Mouse (Mus musculus) forebrain, embryonic 10.5 days (tissue): Measurements from ENCODE around the gene Cpsf3. TPM values are rescaled to one million over a fixed set of nuclear protein-coding genes. Genes with fewer than 3 reads are reported as not detected.

Source experiments
- DNase-seq: peaks from one replicate; pipeline ENCODE4 v3.0.0-alpha.2; 2017; ENCODE audit warnings: low spot score; ENCODE audit errors: extremely low spot score
- H3K27ac ChIP-seq: fragments of 300-500 bp; sonication (generic); 2 replicates; pipeline ENCODE4 v1.5.1; 2016; ENCODE audit warnings: mild to moderate bottlenecking
- H3K27me3 ChIP-seq: fragments of 300-500 bp; sonication (generic); 2 replicates; pipeline ENCODE4 v1.6.1; 2016; ENCODE audit warnings: mild to moderate bottlenecking; ENCODE audit not compliant: poor library complexity, severe bottlenecking
- H3K36me3 ChIP-seq: fragments of 300-500 bp; sonication (generic); replicated peaks from 2 replicates; pipeline ENCODE4 v1.6.1; 2016; ENCODE audit warnings: mild to moderate bottlenecking, moderate library complexity
- H3K4me1 ChIP-seq: fragments of 300-500 bp; sonication (generic); 2 replicates; pipeline ENCODE4 v1.6.1; 2016
- H3K4me3 ChIP-seq: fragments of 300-500 bp; sonication (generic); 2 replicates; pipeline ENCODE4 v1.5.1; 2016; ENCODE audit warnings: mild to moderate bottlenecking, moderate library complexity
- H3K9me3 ChIP-seq: fragments of 300-500 bp; sonication (generic); 2 replicates; pipeline ENCODE4 v1.6.1; 2016; ENCODE audit warnings: mild to moderate bottlenecking, moderate library complexity
- WGBS: fragments of 180-500 bp; shearing (Covaris S2); methylation state at CpG from one replicate; pipeline ENCODE4 v1.1.7; 2016; 5-methylcytosine and 5-hydroxymethylcytosine counted together
- polyA plus RNA-seq: library from polyadenylated mRNA; unstranded; fragments of >200 nt; fragmentation: Nextera tagmentation; extraction: Ambion mirVana; gene quantifications from 2 replicates; pipeline ENCODE4 v1.2.1, GENCODE M21; 2016

Cpsf3 gene
- polyA plus RNA-seq, 1 experiment from 2014 or later: 139 TPM

DNA sequence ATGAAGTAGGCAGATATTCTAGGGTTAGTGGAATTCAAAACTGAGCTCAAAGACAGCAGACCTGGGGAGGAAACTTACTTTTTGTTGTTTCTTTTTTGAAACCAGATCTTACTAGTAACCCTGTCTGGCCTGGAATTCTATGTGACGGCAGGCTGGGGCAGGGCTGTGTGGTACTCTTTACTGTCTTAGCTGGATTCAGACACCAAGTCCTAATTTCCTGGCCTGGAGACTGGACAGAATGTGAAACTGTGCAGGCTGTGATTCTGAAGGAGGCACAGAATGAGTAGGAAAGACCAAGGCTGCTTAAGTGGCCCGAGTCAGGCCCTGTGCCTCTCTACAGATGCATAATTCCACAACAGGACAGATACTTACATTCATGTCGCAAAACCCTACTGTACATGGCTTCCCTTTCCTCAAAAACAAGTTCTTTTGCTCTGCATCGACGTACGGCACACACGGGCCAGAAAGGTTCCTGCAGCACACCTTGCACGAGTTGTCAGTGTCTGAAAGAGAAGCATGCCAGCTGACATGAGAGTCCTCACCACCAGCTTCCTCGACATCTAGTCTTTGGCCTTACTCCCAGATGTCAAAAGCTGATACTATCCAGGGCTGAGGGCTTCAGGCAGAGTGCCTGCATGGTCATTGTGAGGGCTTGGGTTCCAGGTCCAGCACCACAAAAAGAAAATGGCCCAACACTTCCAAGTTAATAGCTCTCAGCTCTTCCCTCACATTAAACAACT is 44.6 kb downstream of the Cpsf3 start:
- Histone ChIP-seq H3K9me3 (no peaks in the 10 kb centered on the region), H3K27me3 (no peaks in the 10 kb centered on the region), H3K4me3 (no peak overlapping the region), H3K27ac (no peak overlapping the region), H3K4me1 (no peaks in the 10 kb centered on the region), H3K36me3 (peaks cover 97% of the 10 kb centered on the region)
- WGBS: 92% methylated on average over 9 of the region's 9 CpGs
- DNase-seq: no peak

- no peak overlapping the region for H3K27ac ChIP-seq
- 89% methylated on average over 10 of the region's 10 CpGs for WGBS
- H3K4me1 ChIP-seq: no peaks in the 10 kb centered on the region
- no peaks in the 10 kb centered on the region for H3K27me3 ChIP-seq
- DNase-seq: no peak
- H3K4me3 ChIP-seq: no peak overlapping the region
- H3K36me3 ChIP-seq: peaks cover 97% of the 10 kb centered on the region
- H3K9me3 ChIP-seq: no peaks in the 10 kb centered on the region
Measured at GRCm38 (mm10) chr12:21330961-21331576, 45.9 kb downstream of the Cpsf3 start.

GRCm38 (mm10) chr12:21331711-21332110 is 46.5 kb downstream of the Cpsf3 start:
- H3K27me3 ChIP-seq: no peaks in the 10 kb centered on the region
- DNase-seq: no peak
- H3K4me3 ChIP-seq: no peak overlapping the region
- WGBS: 83% methylated on average over 6 of the region's 6 CpGs
- H3K9me3 ChIP-seq: no peaks in the 10 kb centered on the region
- no peaks in the 10 kb centered on the region for H3K4me1 ChIP-seq
- peaks cover 97% of the 10 kb centered on the region for H3K36me3 ChIP-seq
- H3K27ac ChIP-seq: no peak overlapping the region

DNA sequence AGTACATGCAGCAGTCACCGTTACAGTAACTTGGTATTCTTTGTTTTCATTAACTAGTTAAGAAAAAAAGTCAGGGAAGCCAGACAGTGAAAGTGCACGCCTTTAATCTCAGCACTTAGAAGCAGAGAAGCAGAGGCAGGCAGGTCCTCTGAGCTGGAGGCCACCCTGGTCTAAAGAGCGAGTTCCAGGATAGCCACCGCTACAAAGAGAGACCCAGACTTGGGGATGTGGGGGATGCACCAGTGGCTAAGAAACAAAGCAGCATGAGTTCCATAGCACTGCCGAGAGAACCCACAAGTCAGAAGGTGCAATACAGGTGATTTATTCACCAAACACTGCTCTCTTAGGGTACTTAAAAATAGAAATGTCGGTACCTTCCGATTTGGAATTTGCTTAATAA is 47.8 kb downstream of the Cpsf3 start:
- H3K4me1 ChIP-seq: no peaks in the 10 kb centered on the region
- H3K27me3 ChIP-seq: no peaks in the 10 kb centered on the region
- no peak for DNase-seq
- no peak overlapping the region for H3K27ac ChIP-seq
- no peaks in the 10 kb centered on the region for H3K9me3 ChIP-seq
- 98% methylated on average over 7 of the region's 7 CpGs for WGBS
- no peak overlapping the region for H3K4me3 ChIP-seq
- peaks cover 93% of the 10 kb centered on the region for H3K36me3 ChIP-seq

DNA sequence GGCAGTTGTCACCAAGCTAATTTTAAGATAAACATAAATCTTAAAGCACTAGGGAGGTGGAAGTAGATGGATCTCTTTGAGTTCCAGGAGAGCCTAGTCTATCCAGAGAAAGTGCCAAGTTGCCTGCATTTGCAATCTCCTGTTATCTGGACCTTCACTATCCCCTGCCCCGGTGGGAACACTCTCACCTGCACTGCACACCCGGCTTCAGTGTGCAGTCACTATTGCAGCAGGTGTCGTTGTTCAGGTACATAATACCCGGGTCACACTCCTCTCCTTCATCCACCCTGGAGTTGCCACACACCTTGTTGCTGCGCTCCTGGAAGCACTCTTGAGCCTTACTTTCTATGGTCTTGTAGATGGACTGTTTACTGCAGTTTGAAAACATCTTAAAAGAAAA is 48.6 kb downstream of the Cpsf3 start:
- H3K9me3 ChIP-seq: no peaks in the 10 kb centered on the region
- no peaks in the 10 kb centered on the region for H3K27me3 ChIP-seq
- H3K4me1 ChIP-seq: no peaks in the 10 kb centered on the region
- no peak overlapping the region for H3K27ac ChIP-seq
- H3K4me3 ChIP-seq: no peak overlapping the region
- WGBS: 91% methylated on average over 5 of the region's 5 CpGs
- no peak for DNase-seq
- H3K36me3 ChIP-seq: peaks cover 91% of the 10 kb centered on the region

GRCm38 (mm10) chr12:21335869-21336268 is 50.7 kb downstream of the Cpsf3 start:
- H3K4me1 ChIP-seq: no peaks in the 10 kb centered on the region
- 94% methylated on average over 7 of the region's 7 CpGs for WGBS
- no peaks in the 10 kb centered on the region for H3K9me3 ChIP-seq
- peaks cover 91% of the 10 kb centered on the region for H3K36me3 ChIP-seq
- no peak for DNase-seq
- H3K4me3 ChIP-seq: no peak overlapping the region
- H3K27ac ChIP-seq: no peak overlapping the region
- H3K27me3 ChIP-seq: no peaks in the 10 kb centered on the region

DNA sequence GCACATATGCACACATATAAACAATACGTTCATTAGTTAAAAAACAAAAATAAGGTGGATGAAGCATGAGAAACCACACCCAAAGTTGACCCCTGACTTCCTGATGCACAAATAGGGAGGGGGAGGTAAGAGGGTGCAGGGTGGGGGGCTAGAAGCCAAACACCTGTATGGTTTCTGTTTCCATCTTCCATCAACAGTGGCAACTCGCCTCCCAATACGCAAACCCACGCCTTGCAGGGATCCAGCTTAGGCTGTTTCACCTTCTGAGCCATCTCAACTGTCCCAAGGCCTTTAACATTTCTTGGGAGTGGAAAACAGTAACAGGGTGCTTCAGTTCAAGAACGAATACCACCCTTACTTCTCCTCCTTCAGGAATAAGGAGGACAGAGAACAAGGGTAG is 52.0 kb downstream of the Cpsf3 start:
- no peak for DNase-seq
- Histone ChIP-seq H3K4me1 (no peaks in the 10 kb centered on the region), H3K27ac (no peak overlapping the region), H3K27me3 (no peaks in the 10 kb centered on the region), H3K9me3 (no peaks in the 10 kb centered on the region), H3K4me3 (no peak overlapping the region), H3K36me3 (peaks cover 90% of the 10 kb centered on the region)
- WGBS: 93% methylated on average over 5 of the region's 5 CpGs

GRCm38 (mm10) chr12:21340674-21341073 is 55.5 kb downstream of the Cpsf3 start:
- no peak overlapping the region for H3K4me3 ChIP-seq
- no peaks in the 10 kb centered on the region for H3K9me3 ChIP-seq
- no peak for DNase-seq
- H3K27ac ChIP-seq: no peak overlapping the region
- 91% methylated on average over 5 of the region's 5 CpGs for WGBS
- H3K36me3 ChIP-seq: peaks cover 89% of the 10 kb centered on the region
- H3K4me1 ChIP-seq: no peaks in the 10 kb centered on the region
- H3K27me3 ChIP-seq: no peaks in the 10 kb centered on the region

- 91% methylated on average over 7 of the region's 7 CpGs for WGBS
- H3K9me3 ChIP-seq: peaks cover 11% of the 10 kb centered on the region; the same call in 1 of the 2 replicates
- no peaks in the 10 kb centered on the region for H3K27me3 ChIP-seq
- peaks cover 89% of the 10 kb centered on the region for H3K36me3 ChIP-seq
- peaks cover 11% of the 10 kb centered on the region for H3K4me1 ChIP-seq
- DNase-seq: no peak
- H3K27ac ChIP-seq: no peak overlapping the region
- no peak overlapping the region for H3K4me3 ChIP-seq
Measured at GRCm38 (mm10) chr12:21346972-21347371, 61.8 kb downstream of the Cpsf3 start.

- Histone ChIP-seq H3K27me3 (no peaks in the 10 kb centered on the region), H3K4me3 (no peak overlapping the region), H3K4me1 (peaks cover 11% of the 10 kb centered on the region), H3K9me3 (peaks cover 18% of the 10 kb centered on the region), H3K36me3 (peaks cover 93% of the 10 kb centered on the region), H3K27ac (no peak overlapping the region)
- no peak for DNase-seq
- 19% methylated on average over 7 of the region's 7 CpGs for WGBS
Measured at GRCm38 (mm10) chr12:21350113-21350876, 65.1 kb downstream of the Cpsf3 start.

DNA sequence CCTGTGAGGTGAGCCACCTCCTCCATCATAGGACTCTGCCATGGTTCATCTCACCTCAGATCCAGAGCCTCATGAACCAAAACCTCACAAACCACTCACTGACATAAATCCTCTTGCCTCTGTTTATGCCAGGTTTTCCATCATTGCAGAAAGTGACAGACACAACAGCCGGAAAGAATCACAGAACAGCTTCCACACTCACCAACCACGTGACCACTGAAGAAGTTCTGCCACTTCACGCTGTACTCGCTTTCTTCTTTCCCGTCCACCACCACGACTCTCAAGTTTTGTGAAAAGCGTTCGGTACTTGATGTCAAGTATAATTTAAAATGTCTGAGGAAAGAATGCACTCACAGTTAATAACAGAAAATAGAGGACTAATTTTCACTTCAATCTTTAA is 68.5 kb downstream of the Cpsf3 start:
- Histone ChIP-seq H3K9me3 (peaks cover 18% of the 10 kb centered on the region), H3K4me1 (peaks cover 11% of the 10 kb centered on the region), H3K4me3 (no peak overlapping the region), H3K27ac (no peak overlapping the region), H3K27me3 (no peaks in the 10 kb centered on the region), H3K36me3 (peaks cover 92% of the 10 kb centered on the region)
- 96% methylated on average over 8 of the region's 8 CpGs for WGBS
- DNase-seq: no peak

DNA sequence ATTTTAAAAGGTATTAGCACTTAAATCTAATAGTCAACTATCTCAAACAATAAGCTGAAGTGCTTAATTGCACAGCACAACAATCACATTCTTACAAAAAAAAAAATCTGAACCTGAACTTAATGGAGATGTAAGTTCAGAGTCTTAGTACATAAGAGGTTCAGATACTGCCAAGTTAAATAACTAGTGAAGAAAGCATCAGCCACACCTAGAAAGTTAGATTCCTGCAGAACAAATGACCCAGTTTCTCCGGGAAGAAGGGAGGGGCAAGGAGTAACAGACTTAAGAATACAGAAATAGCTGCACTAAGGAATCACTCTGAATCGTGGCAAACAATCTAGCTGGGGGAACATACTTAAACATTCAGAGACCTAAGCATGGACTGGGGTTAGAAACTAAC is 77.5 kb downstream of the Cpsf3 start:
- Histone ChIP-seq H3K27ac (no peak overlapping the region), H3K9me3 (0 out of 2 replicates have a peak, but pooled peaks cover 5% of the 10 kb centered on the region), H3K4me3 (no peak overlapping the region), H3K36me3 (peaks cover 44% of the 10 kb centered on the region), H3K4me1 (no peaks in the 10 kb centered on the region), H3K27me3 (no peaks in the 10 kb centered on the region)
- 85% methylated on average over 2 of the region's 2 CpGs for WGBS
- DNase-seq: no peak

GRCm38 (mm10) chr12:21363195-21363594 is 78.0 kb downstream of the Cpsf3 start:
- DNase-seq: no peak
- Histone ChIP-seq H3K36me3 (peaks cover 41% of the 10 kb centered on the region), H3K9me3 (0 out of 2 replicates have a peak, but pooled peaks cover 5% of the 10 kb centered on the region), H3K27me3 (no peaks in the 10 kb centered on the region), H3K4me1 (no peaks in the 10 kb centered on the region), H3K4me3 (no peak overlapping the region), H3K27ac (no peak overlapping the region)
- WGBS: 89% methylated on average over 3 of the region's 3 CpGs
